Mouse (Mus musculus): ENCODE results near the gene Pbxip1. TPM values are rescaled to one million over a fixed set of nuclear protein-coding genes. Genes with fewer than 3 reads are reported as not detected.
A peak's percentile ranks its signal among the peaks of the same experiment; 100 is the strongest.

Pbxip1 gene
- polyA plus RNA-seq, 1 experiment: 91.6 TPM

DNA sequence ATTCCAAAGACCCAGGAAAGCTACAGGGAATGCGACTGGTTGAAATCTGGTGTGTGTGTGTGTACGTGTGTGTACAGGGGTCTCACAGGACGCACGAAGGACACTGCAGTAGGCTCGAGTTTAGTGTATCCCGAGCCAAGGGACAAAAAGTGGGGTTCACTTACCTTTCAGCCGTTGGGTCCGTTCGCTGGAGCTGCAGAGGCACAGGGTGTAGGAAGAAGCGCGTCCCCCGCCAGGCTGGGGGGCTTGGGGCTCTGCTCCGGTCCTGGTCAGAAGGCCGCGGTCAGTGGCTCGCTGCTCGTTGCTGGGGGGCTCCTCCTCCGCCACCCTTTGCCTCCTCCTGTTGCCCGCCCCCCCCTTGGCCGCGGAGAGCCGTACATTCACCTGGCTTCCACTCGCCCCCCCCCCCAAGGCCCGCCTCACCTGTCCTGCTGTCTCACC, 43.6 kb upstream of the Pbxip1 start:
- H3K4me1 ChIP-seq (ENCODE audit: control insufficient read depth, insufficient read depth, low read length): no peaks in the 10 kb centered on the region
- 0 out of 2 replicates have a peak, but pooled peaks have one; percentile 31 for TF ChIP-seq POLR2A (IDR thresholded peaks at IDR 0.05; ENCODE audit: low read depth, low read length)
- no peak for TF ChIP-seq CTCF (IDR thresholded peaks at IDR 0.05; ENCODE audit: borderline replicate concordance, insufficient read depth, low read length)
- H3K27ac ChIP-seq (ENCODE audit: insufficient read depth, low read length): peak overlapping the region; percentile 80

DNA sequence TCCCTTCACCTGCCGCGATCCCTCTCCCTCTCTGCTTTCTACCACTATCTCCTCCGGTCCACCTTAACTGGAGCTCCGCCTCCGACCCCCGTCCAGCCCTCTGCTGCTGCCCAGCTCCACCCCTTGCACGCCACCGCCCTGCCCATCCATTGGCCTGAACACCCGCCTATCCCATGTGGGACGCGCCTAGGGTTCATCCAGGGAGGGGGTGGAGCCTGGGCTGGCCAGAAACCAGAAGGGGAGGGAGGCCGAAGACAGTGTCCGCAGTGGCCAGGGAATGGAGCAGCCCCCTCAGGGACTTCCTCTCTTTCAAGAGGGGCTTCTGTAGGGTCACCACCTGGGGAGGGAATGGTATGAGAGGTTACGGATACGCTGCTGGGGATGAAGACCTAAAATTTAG, 42.9 kb upstream of the Pbxip1 start:
- peak overlapping the region; percentile 98 for H3K27ac ChIP-seq (ENCODE audit: insufficient read depth, low read length)
- no peaks in the 10 kb centered on the region for H3K4me1 ChIP-seq (ENCODE audit: control insufficient read depth, insufficient read depth, low read length)
- peak overlapping the region; percentile 65 for H3K4me3 ChIP-seq (ENCODE audit: insufficient read depth, low read length)
- TF ChIP-seq CTCF (IDR thresholded peaks at IDR 0.05; ENCODE audit: borderline replicate concordance, insufficient read depth, low read length) (no peak), POLR2A (IDR thresholded peaks at IDR 0.05; ENCODE audit: low read depth, low read length) (no peak)

More for the DNA sequence above, 43.6 kb upstream of the Pbxip1 start:
- H3K4me3 ChIP-seq (ENCODE audit: insufficient read depth, low read length): peak overlapping the region; percentile 79

DNA sequence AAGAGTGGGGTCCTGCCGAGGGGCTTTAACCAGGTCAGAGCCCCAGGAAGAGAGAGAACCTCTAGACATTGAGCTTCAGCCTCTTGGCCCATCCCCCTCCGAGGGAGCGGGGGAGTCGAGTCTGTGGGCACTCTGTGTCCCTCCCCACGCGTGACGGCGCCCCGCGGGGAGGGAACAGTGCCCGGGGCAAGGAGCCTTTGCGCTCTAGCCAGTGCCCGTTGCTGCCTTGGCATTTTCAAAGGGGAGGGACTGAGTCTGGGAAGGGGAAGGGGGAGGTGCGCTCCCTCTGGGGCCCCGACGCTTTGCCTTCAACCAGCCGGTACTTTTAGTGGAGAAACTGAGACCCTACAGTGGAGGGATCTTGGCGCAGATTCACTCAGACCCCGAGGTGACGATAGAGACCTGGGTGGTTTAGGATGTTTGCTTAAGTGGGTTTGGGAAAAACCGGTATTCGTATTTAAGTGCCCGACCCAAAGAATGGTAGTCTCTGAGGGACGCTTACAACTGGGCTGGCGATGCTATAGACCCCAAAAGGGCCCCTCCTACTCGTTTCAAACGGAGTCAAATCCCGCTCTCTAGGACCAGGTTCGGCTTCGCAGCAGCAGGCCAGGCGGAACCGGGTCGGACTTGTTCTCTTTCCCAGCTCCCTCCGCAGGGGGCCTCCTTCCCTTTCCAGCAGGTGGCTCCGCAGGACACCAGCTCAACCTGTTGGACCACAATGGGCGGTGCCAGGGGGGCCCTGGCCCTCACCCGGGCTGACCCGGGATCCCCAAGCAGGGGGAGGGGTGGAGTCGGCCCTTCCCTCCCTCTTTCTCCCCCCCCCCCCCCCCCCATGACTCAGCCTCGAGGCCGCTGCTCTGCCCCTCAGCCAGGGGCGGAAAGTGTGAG, 42.3 kb upstream of the Pbxip1 start, which contains the start of gene Zbtb7b:
Gene Zbtb7b, minus strand, starts transcription at position 771 of the 888 bp plus-strand sequence.
- Histone ChIP-seq H3K4me1 (ENCODE audit: control insufficient read depth, insufficient read depth, low read length) (no peaks in the 10 kb centered on the region), H3K4me3 (ENCODE audit: insufficient read depth, low read length) (peak within 1 kb of the TSS; percentile 70), H3K27ac (ENCODE audit: insufficient read depth, low read length) (peak within 1 kb of the TSS; percentile 98)
- TF ChIP-seq CTCF (IDR thresholded peaks at IDR 0.05; ENCODE audit: borderline replicate concordance, insufficient read depth, low read length) (peak; percentile 1; the same call in 1 of the 2 replicates), POLR2A (IDR thresholded peaks at IDR 0.05; ENCODE audit: low read depth, low read length) (peak; percentile 73)

DNA sequence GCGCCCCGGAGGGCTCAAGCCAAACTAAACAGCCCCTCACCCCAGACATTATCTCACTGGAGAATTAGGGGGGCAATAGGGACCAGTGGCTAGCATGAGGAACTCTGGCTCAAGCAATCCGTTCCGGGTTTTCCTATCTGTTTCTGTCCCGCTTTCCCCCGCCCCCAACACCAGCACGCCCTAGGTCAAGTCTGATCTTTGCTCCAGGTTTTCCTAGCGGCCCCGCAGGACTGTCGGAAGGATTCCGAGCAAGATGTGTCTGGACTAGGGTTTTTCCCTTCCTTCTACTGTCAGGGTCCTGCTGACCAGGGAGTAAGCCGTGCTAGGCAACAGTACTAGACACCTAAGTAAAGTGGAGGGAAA, 41.6 kb upstream of the Pbxip1 start:
- Histone ChIP-seq H3K27ac (ENCODE audit: insufficient read depth, low read length) (peak overlapping the region; percentile 98), H3K4me3 (ENCODE audit: insufficient read depth, low read length) (peak overlapping the region; percentile 70), H3K4me1 (ENCODE audit: control insufficient read depth, insufficient read depth, low read length) (no peaks in the 10 kb centered on the region; the same call in 1 of the 2 replicates)
- TF ChIP-seq CTCF (IDR thresholded peaks at IDR 0.05; ENCODE audit: borderline replicate concordance, insufficient read depth, low read length) (no peak), POLR2A (IDR thresholded peaks at IDR 0.05; ENCODE audit: low read depth, low read length) (peak; percentile 85)

DNA sequence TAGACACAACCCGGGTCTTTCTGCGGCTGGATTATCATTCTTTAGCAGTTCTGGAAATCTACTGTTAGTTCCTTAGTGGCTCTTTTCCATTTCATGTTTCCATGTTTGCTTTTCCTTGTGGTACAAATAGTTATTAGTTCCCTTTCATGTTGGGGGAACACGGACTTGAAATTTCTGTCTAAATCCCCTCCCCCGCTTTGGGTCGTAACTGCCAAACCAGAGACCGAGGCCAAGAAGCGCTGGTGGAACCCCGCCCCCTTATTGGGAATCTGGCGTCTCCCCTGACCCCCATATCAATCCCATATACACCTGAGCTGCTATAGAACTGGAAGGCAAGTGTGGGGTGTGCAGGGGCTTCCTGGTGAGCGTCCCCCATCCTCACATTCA, 41.1 kb upstream of the Pbxip1 start:
- TF ChIP-seq CTCF (IDR thresholded peaks at IDR 0.05; ENCODE audit: borderline replicate concordance, insufficient read depth, low read length) (no peak), POLR2A (IDR thresholded peaks at IDR 0.05; ENCODE audit: low read depth, low read length) (no peak)
- H3K4me1 ChIP-seq (ENCODE audit: control insufficient read depth, insufficient read depth, low read length): no peaks in the 10 kb centered on the region; the same call in 1 of the 2 replicates
- peak overlapping the region; percentile 70 for H3K4me3 ChIP-seq (ENCODE audit: insufficient read depth, low read length)
- peak overlapping the region; percentile 98 for H3K27ac ChIP-seq (ENCODE audit: insufficient read depth, low read length)

DNA sequence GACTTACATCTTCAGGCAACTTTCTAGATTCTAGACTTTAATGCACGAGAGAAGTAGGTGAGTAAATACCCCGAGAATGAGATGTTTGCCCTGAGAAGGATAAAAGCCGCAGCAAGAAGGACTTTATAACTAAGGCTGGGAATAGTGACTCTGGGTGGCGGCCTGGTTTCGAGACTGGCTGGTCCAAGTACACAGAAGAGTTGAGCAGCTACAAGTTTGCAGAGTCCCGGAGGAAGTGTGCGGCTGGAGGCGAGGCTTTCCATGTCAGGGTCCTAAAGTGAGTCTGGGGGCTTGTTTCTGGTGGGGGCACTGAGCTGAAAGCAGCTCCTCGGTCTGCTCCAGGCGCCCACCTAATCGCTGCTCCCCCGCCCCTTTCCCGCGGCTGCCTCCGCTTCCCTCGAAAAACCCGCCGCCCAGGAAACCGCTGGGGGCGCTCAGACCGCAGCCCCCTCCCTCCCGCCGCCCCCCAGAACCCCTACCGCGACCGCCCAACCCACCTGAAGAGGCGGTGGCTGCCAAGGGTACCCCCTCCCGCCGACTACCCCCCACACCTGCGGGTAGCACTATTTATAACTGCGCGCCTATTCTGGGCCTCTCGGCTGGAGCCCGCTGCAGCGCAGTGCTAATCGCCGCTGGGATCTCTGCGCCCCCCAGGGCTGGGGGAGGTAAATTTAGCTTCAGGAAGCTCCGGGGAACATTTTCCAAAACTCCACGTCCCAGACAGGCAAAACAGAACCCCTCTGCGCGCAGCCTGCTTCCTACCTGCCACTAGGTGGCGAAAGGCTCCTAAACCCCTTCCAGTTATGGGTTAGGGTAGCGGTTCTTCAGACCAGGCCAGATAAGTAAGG, 40.5 kb upstream of the Pbxip1 start:
- Histone ChIP-seq H3K4me3 (ENCODE audit: insufficient read depth, low read length) (peak overlapping the region; percentile 70), H3K27ac (ENCODE audit: insufficient read depth, low read length) (peak overlapping the region; percentile 98), H3K4me1 (ENCODE audit: control insufficient read depth, insufficient read depth, low read length) (no peaks in the 10 kb centered on the region; the same call in 1 of the 2 replicates)
- TF ChIP-seq CTCF (IDR thresholded peaks at IDR 0.05; ENCODE audit: borderline replicate concordance, insufficient read depth, low read length) (peak; percentile 71; the same call in 1 of the 2 replicates), POLR2A (IDR thresholded peaks at IDR 0.05; ENCODE audit: low read depth, low read length) (no peak)

DNA sequence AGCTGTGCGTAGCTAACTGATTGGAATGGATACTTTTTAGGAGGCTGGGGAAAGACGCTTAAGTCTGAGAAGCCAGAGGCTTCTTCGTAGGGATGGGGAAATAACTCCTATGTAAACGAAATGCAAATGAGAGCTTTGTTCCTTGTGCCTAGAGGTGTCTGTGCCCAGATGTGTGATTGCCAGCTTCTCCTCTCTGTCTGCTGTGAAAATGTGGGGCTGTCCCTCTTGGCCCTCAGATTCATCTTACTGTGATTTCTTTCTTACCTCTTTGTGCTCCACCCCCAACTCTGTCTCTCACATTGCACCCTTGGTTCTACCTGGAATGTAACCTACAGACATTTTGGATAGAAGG, 39.9 kb upstream of the Pbxip1 start:
- Histone ChIP-seq H3K27ac (ENCODE audit: insufficient read depth, low read length) (peak overlapping the region; percentile 42), H3K4me3 (ENCODE audit: insufficient read depth, low read length) (0 out of 2 replicates have a peak overlapping the region, but pooled peaks have one; percentile 1), H3K4me1 (ENCODE audit: control insufficient read depth, insufficient read depth, low read length) (no peaks in the 10 kb centered on the region; the same call in 1 of the 2 replicates)
- TF ChIP-seq POLR2A (IDR thresholded peaks at IDR 0.05; ENCODE audit: low read depth, low read length) (no peak), CTCF (IDR thresholded peaks at IDR 0.05; ENCODE audit: borderline replicate concordance, insufficient read depth, low read length) (no peak)

DNA sequence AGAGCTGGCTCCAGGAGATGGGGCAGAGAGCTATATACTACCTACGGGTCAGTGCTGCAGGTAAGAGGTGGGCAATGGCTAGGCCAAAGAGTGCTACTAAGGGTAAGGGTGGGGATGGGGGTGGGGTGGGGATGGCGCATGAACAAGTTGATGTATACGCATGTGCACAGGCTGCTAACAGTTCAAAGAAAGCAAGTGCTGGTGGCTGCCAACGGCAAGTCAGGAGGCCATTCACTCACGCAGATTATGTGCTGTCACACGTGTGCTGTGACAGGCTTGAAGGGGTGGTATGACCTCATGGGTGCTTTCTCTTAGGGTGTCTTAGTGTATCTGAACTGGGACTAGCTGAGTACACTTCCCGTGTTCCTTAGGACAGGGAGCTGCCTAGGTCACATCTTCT, 35.2 kb upstream of the Pbxip1 start:
- TF ChIP-seq POLR2A (IDR thresholded peaks at IDR 0.05; ENCODE audit: low read depth, low read length) (no peak), CTCF (IDR thresholded peaks at IDR 0.05; ENCODE audit: borderline replicate concordance, insufficient read depth, low read length) (no peak)

DNA sequence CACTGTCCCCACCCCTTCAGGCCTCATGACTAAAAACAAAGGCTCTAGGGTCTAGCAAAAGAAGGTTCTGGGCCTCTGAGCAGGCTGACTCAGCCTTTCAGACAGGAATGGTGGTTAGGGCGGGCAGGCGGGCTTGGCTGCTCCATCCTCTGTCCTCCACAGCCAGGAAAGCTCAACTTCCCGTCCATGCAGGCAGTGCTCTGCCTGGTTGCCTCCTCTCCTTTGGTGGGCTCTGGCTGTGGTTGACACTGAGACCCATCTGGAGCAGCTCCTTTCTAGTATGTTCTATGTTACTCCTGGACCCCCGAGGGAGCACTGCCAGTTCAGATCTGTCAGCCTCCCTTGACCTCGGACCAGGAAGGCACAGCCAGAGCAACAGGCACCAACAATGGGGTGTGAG, 33.8 kb upstream of the Pbxip1 start, which contains the start of gene Lenep:
Gene Lenep, minus strand, starts transcription at position 101 of the 400 bp plus-strand sequence.
- Histone ChIP-seq H3K4me3 (ENCODE audit: insufficient read depth, low read length) (no peak within 1 kb of the TSS), H3K27ac (ENCODE audit: insufficient read depth, low read length) (no peak within 1 kb of the TSS), H3K4me1 (ENCODE audit: control insufficient read depth, insufficient read depth, low read length) (no peaks in the 10 kb centered on the region; the same call in 1 of the 2 replicates)
- no peak for TF ChIP-seq CTCF (IDR thresholded peaks at IDR 0.05; ENCODE audit: borderline replicate concordance, insufficient read depth, low read length)
- TF ChIP-seq POLR2A (IDR thresholded peaks at IDR 0.05; ENCODE audit: low read depth, low read length): no peak

More for the DNA sequence above, 35.2 kb upstream of the Pbxip1 start:
- H3K27ac ChIP-seq (ENCODE audit: insufficient read depth, low read length): no peak overlapping the region
- no peaks in the 10 kb centered on the region; the same call in 1 of the 2 replicates for H3K4me1 ChIP-seq (ENCODE audit: control insufficient read depth, insufficient read depth, low read length)
- H3K4me3 ChIP-seq (ENCODE audit: insufficient read depth, low read length): no peak overlapping the region

Measured in embryonic fibroblast, embryonic 13.5 days (primary cell).